Mouse (Mus musculus): ENCODE results near the gene Muc1. TPM values are rescaled to one million over a fixed set of nuclear protein-coding genes. Genes with fewer than 3 reads are reported as not detected.

Muc1 gene
- total and polyA plus RNA-seq, 3 experiments = 0.04 to 1.1 TPM; not detected in 1

- Histone ChIP-seq H3K79me2 (ENCODE audit: control insufficient read depth, insufficient read depth, low read length, poor library complexity) (peaks cover 10% of the 10 kb centered on the region), H3K36me3 (ENCODE audit: control insufficient read depth in 1 of 2, insufficient read depth in 2 of 2, low read length in 2 of 2) (peaks cover 0 to 10% of the 10 kb centered on the region in 2 experiments; a peak in 2 of 4 replicates), H3K27ac (ENCODE audit: control insufficient read depth, low read depth, low read length) (no peak overlapping the region), H3K4me3 (ENCODE audit: control insufficient read depth in 1 of 2, insufficient read depth in 1 of 2, low read depth in 2 of 2, low read length in 2 of 2) (no peak overlapping the region), H3K9ac (ENCODE audit: control insufficient read depth, low read depth, low read length, poor library complexity, severe bottlenecking) (no peak overlapping the region), H3K27me3 (ENCODE audit: control insufficient read depth in 1 of 2, insufficient read depth in 2 of 2, low read length in 2 of 2) (no peaks in the 10 kb centered on the region), H3K9me3 (replicated peaks; ENCODE audit: insufficient read depth, low read length) (no peaks in the 10 kb centered on the region), H3K4me1 (ENCODE audit: control insufficient read depth in 1 of 2, insufficient read depth in 2 of 2, low read length in 2 of 2) (peaks cover 2 to 14% of the 10 kb centered on the region in 2 experiments; a peak in 3 of 4 replicates)
- peak; percentile 95 for DNase-seq (ENCODE audit: low read depth, low spot score)
- TF ChIP-seq ZNF384 (IDR thresholded peaks at IDR 0.05; ENCODE audit: low read depth, low read length) = peak; percentile 56; the same call in 1 of the 2 replicates
- no peak for TF ChIP-seq ZKSCAN1 (IDR thresholded peaks at IDR 0.05; ENCODE audit: low read depth, low read length)
- TF ChIP-seq GABPA (IDR thresholded peaks at IDR 0.05; ENCODE audit: low read depth, low read length) = no peak
- no peak for TF ChIP-seq POLR2AphosphoS5 (IDR thresholded peaks at IDR 0.05; ENCODE audit: borderline replicate concordance, low read depth, low read length)
- TF ChIP-seq ZMIZ1 (IDR thresholded peaks at IDR 0.05; ENCODE audit: low read depth, low read length) = no peak
- TF ChIP-seq E2F4 (IDR thresholded peaks at IDR 0.05; ENCODE audit: borderline replicate concordance, low read depth, low read length) = no peak
- TF ChIP-seq TAL1 (IDR thresholded peaks at IDR 0.05; ENCODE audit: low read length) = no peak
- peak in 2 of 3 experiments; percentile 93 to 99 for TF ChIP-seq CTCF (IDR thresholded peaks at IDR 0.05 in 2 of 3, conservative IDR thresholded peaks at IDR 0.05 in 1 of 3; ENCODE audit: control insufficient read depth in 1 of 3, insufficient read depth in 1 of 3, low read depth in 2 of 3, low read length in 3 of 3, poor library complexity in 1 of 3, severe bottlenecking in 1 of 3)
- TF ChIP-seq NELFE (IDR thresholded peaks at IDR 0.05; ENCODE audit: low read depth, low read length) = 0 out of 2 replicates have a peak, but pooled peaks have one; percentile 6
- no peak for TF ChIP-seq POLR2AphosphoS2 (IDR thresholded peaks at IDR 0.05; ENCODE audit: low read length)
- 0 out of 2 replicates have a peak, but pooled peaks have one; percentile 10 for TF ChIP-seq TCF12 (IDR thresholded peaks at IDR 0.05; ENCODE audit: low read depth, low read length)
- TF ChIP-seq ETS1 (IDR thresholded peaks at IDR 0.05; ENCODE audit: low read depth, low read length) = 0 out of 2 replicates have a peak, but pooled peaks have one; percentile 26
- TF ChIP-seq MYB (IDR thresholded peaks at IDR 0.05; ENCODE audit: low read depth, low read length) = no peak
- TF ChIP-seq GATA1 (IDR thresholded peaks at IDR 0.05; ENCODE audit: low read depth, low read length) = peak; percentile 7; the same call in 1 of the 2 replicates
- TF ChIP-seq NRF1 (IDR thresholded peaks at IDR 0.05; ENCODE audit: insufficient read depth, low read depth, low read length, poor library complexity, severe bottlenecking) = no peak
- TF ChIP-seq SIN3A (IDR thresholded peaks at IDR 0.05; ENCODE audit: low read length) = peak; percentile 83
- TF ChIP-seq JUND (IDR thresholded peaks at IDR 0.05; ENCODE audit: low read depth, low read length) = no peak
- TF ChIP-seq KAT2A (conservative IDR thresholded peaks at IDR 0.05; ENCODE audit: low read depth, low read length) = no peak
- peak; percentile 96 for TF ChIP-seq RAD21 (IDR thresholded peaks at IDR 0.05; ENCODE audit: low read depth, low read length)
- TF ChIP-seq CHD2 (IDR thresholded peaks at IDR 0.05; ENCODE audit: low read length) = no peak
- TF ChIP-seq TBP (IDR thresholded peaks at IDR 0.05; ENCODE audit: low read depth, low read length) = 0 out of 2 replicates have a peak, but pooled peaks have one; percentile 32
- TF ChIP-seq MXI1 (IDR thresholded peaks at IDR 0.05; ENCODE audit: low read depth, low read length) = peak; percentile 77
- TF ChIP-seq RCOR1 (IDR thresholded peaks at IDR 0.05; ENCODE audit: low read depth, low read length) = no peak
- peak; percentile 53; the same call in 1 of the 2 replicates for TF ChIP-seq HCFC1 (IDR thresholded peaks at IDR 0.05; ENCODE audit: low read depth, low read length)
- TF ChIP-seq ZC3H11A (IDR thresholded peaks at IDR 0.05; ENCODE audit: low read depth, low read length) = peak; percentile 97
- TF ChIP-seq BHLHE40 (IDR thresholded peaks at IDR 0.05; ENCODE audit: borderline replicate concordance, low read depth, low read length) = no peak
- peak; percentile 89 for TF ChIP-seq MAZ (IDR thresholded peaks at IDR 0.05; ENCODE audit: low read depth, low read length)
- no peak for TF ChIP-seq MEF2A (IDR thresholded peaks at IDR 0.05; ENCODE audit: extremely low read depth, insufficient replicate concordance, low read depth, low read length, poor library complexity, severe bottlenecking)
- peak; percentile 37; the same call in 1 of the 2 replicates for TF ChIP-seq USF1 (IDR thresholded peaks at IDR 0.05; ENCODE audit: low read depth, low read length)
- TF ChIP-seq SMC3 (IDR thresholded peaks at IDR 0.05; ENCODE audit: low read depth, low read length) = peak; percentile 100
- TF ChIP-seq EP300 (IDR thresholded peaks at IDR 0.05; ENCODE audit: low read depth in 1 of 2, low read length in 2 of 2) = no peak; a peak in 1 of 4 replicates
- TF ChIP-seq USF2 (IDR thresholded peaks at IDR 0.05; ENCODE audit: borderline replicate concordance in 1 of 2, insufficient read depth in 1 of 2, low read depth in 1 of 2, low read length in 2 of 2) = no peak
- no peak for TF ChIP-seq POLR2A (IDR thresholded peaks at IDR 0.05; ENCODE audit: control insufficient read depth in 1 of 2, insufficient read depth in 1 of 2, low read depth in 1 of 2, low read length in 2 of 2, poor library complexity in 1 of 2)
- TF ChIP-seq CHD1 (IDR thresholded peaks at IDR 0.05; ENCODE audit: low read depth, low read length) = no peak
- no peak for TF ChIP-seq MAFK (IDR thresholded peaks at IDR 0.05; ENCODE audit: borderline replicate concordance, low read depth, low read length)
- no peak for TF ChIP-seq UBTF (IDR thresholded peaks at IDR 0.05; ENCODE audit: borderline replicate concordance, insufficient read depth, low read depth, low read length)
- no peak for TF ChIP-seq MAX (IDR thresholded peaks at IDR 0.05; ENCODE audit: low read length)
These were observed 13.0 kb upstream of the Muc1 start for GRCm38 (mm10) chr3:89215853-89216252.
